In genomic region chr11:17181807-17182206, GRCm38 (mm10) we compare ENCODE assay signal across 9 mouse cellular contexts. TPM values are rescaled to one million over a fixed set of nuclear protein-coding genes. Genes with fewer than 3 reads are reported as not detected.
DNase-seq lines count a peak whose midpoint lies in the region; ATAC-seq and TF ChIP-seq lines count a peak whose summit lies in the region.
"Had no signal": no experiment of that assay in that cellular context is flagged by ENCODE, and none has a peak within 500 bp of the region (broad histone marks: within the 10 kb centered on the region; RNA-seq: fewer than 3 reads in every experiment).

TSS of gene Wdr92 (plus strand) at chr11:17182107.

- H3K4me3 ChIP-seq in lung, embryonic 16.5 days (ENCODE audit: low read length) = no peak within 1 kb of the TSS
- no peak within 1 kb of the TSS for H3K4me3 ChIP-seq in embryonic facial prominence, embryonic 14.5 days (ENCODE audit: low read depth, low read length)
- H3K4me3 ChIP-seq in intestine, embryonic 14.5 days (ENCODE audit: low read depth, low read length) = no peak within 1 kb of the TSS
- no peak within 1 kb of the TSS for H3K4me3 ChIP-seq in kidney, adult 2 months (ENCODE audit: insufficient read depth, low read depth, low read length)
- H3K4me3 ChIP-seq: megakaryocyte, embryonic 14.5 days had no signal

- no peak for ATAC-seq in lung, embryonic 16.5 days (ENCODE audit: low read depth)
- no peak for ATAC-seq in embryonic facial prominence, embryonic 14.5 days (ENCODE audit: low read depth)
- ATAC-seq in intestine, embryonic 14.5 days (replicated peaks; ENCODE audit: low FRiP score, low TSS enrichment, low read depth) = no peak
- no peak for ATAC-seq in neutrophil, adult 5-6 weeks (ENCODE audit: extremely low read depth, insufficient number of reproducible peaks, low FRiP score, poor library complexity, severe bottlenecking)

- no peak within 1 kb of the TSS for H3K27ac ChIP-seq in lung, embryonic 16.5 days (ENCODE audit: low read length)
- H3K27ac ChIP-seq in embryonic facial prominence, embryonic 14.5 days (replicated peaks; ENCODE audit: low read depth, low read length) = no peak within 1 kb of the TSS
- H3K27ac ChIP-seq in intestine, embryonic 14.5 days (ENCODE audit: low read depth) = no peak within 1 kb of the TSS
- no peak within 1 kb of the TSS for H3K27ac ChIP-seq in kidney, adult 2 months (ENCODE audit: insufficient read depth, low read depth, low read length)

- no peak for TF ChIP-seq CTCF in kidney, adult 2 months (conservative IDR thresholded peaks at IDR 0.05; ENCODE audit: insufficient read depth, insufficient read length, low read depth, low read length)

- peaks cover 3% of the 10 kb centered on the region; the same call in 1 of the 2 replicates for H3K36me3 ChIP-seq in lung, embryonic 16.5 days (ENCODE audit: control insufficient read depth, insufficient read depth, low read length)
- H3K36me3 ChIP-seq in embryonic facial prominence, embryonic 14.5 days (ENCODE audit: control insufficient read depth, insufficient read depth, low read length) = peaks cover 7% of the 10 kb centered on the region; the same call in 1 of the 2 replicates
- peaks cover 5% of the 10 kb centered on the region for H3K36me3 ChIP-seq in intestine, embryonic 14.5 days (ENCODE audit: control insufficient read depth, insufficient read depth, low read length)
- no peaks in the 10 kb centered on the region; the same call in 1 of the 2 replicates for H3K36me3 ChIP-seq in kidney, adult 2 months (ENCODE audit: control insufficient read depth, insufficient read depth, low read length)

- 61% methylated on average over 3 of the region's 3 CpGs for WGBS in lung, embryonic 16.5 days
- WGBS in embryonic facial prominence, embryonic 14.5 days = 75% methylated on average over 3 of the region's 3 CpGs
- WGBS in intestine, embryonic 14.5 days = 75% methylated on average over 3 of the region's 3 CpGs
- WGBS in kidney, adult 2 months = 77% methylated on average over 3 of the region's 3 CpGs

- no peaks in the 10 kb centered on the region for H3K9me3 ChIP-seq in lung, embryonic 16.5 days (ENCODE audit: control insufficient read depth, low read length)
- no peaks in the 10 kb centered on the region for H3K9me3 ChIP-seq in embryonic facial prominence, embryonic 14.5 days (ENCODE audit: control insufficient read depth, low read length)
- H3K9me3 ChIP-seq in intestine, embryonic 14.5 days (ENCODE audit: control insufficient read depth, low read length) = no peaks in the 10 kb centered on the region
- H3K9me3 ChIP-seq: megakaryocyte, embryonic 14.5 days had no signal

- no peak within 1 kb of the TSS for H3K9ac ChIP-seq in lung, embryonic 16.5 days (ENCODE audit: low read length)
- H3K9ac ChIP-seq in embryonic facial prominence, embryonic 14.5 days (ENCODE audit: low read depth, low read length) = no peak within 1 kb of the TSS
- H3K9ac ChIP-seq in intestine, embryonic 14.5 days (ENCODE audit: low read length) = no peak within 1 kb of the TSS

- H3K4me2 ChIP-seq in lung, embryonic 16.5 days (ENCODE audit: low read depth, low read length) = no peak within 1 kb of the TSS
- no peak within 1 kb of the TSS for H3K4me2 ChIP-seq in embryonic facial prominence, embryonic 14.5 days (ENCODE audit: low read depth, low read length)
- H3K4me2 ChIP-seq in intestine, embryonic 14.5 days (ENCODE audit: low read length) = no peak within 1 kb of the TSS

- no peaks in the 10 kb centered on the region for H3K27me3 ChIP-seq in lung, embryonic 16.5 days (ENCODE audit: control insufficient read depth, insufficient read depth, low read depth, low read length)
- H3K27me3 ChIP-seq in embryonic facial prominence, embryonic 14.5 days (replicated peaks; ENCODE audit: control insufficient read depth, insufficient read depth, low read length) = no peaks in the 10 kb centered on the region
- H3K27me3 ChIP-seq in intestine, embryonic 14.5 days (replicated peaks; ENCODE audit: control insufficient read depth, insufficient read depth, low read length) = no peaks in the 10 kb centered on the region
- H3K27me3 ChIP-seq in kidney, adult 2 months (replicated peaks; ENCODE audit: control insufficient read depth, insufficient read depth, low read length) = no peaks in the 10 kb centered on the region
- H3K27me3 ChIP-seq: megakaryocyte, embryonic 14.5 days had no signal

- no peak for TF ChIP-seq POLR2A in kidney, adult 2 months (IDR thresholded peaks at IDR 0.05; ENCODE audit: low read depth, low read length)

- H3K4me1 ChIP-seq in lung, embryonic 16.5 days (replicated peaks; ENCODE audit: control insufficient read depth, insufficient read depth, low read length) = peaks cover 2% of the 10 kb centered on the region; the same call in 1 of the 2 replicates
- no peaks in the 10 kb centered on the region for H3K4me1 ChIP-seq in embryonic facial prominence, embryonic 14.5 days (ENCODE audit: control insufficient read depth, insufficient read depth, low read length)
- H3K4me1 ChIP-seq in intestine, embryonic 14.5 days (replicated peaks; ENCODE audit: control insufficient read depth, insufficient read depth, low read length) = no peaks in the 10 kb centered on the region
- H3K4me1 ChIP-seq in kidney, adult 2 months (ENCODE audit: control insufficient read depth, insufficient read depth, low read length) = peaks cover 2% of the 10 kb centered on the region; the same call in 1 of the 2 replicates

- DNase-seq in lung, postnatal 4 days = no peak
- peak; percentile 32 for DNase-seq in embryonic facial prominence, embryonic 14.5 days (ENCODE audit: low spot score)
- DNase-seq in intestine, embryonic 14.5 days (ENCODE audit: low spot score) = no peak
- DNase-seq in yolk sac, embryonic 10.5 days (ENCODE audit: low spot score) = no peak
- DNase-seq in kidney, adult 2 months = no peak
- DNase-seq in frontal cortex, postnatal 10 days (ENCODE audit: low spot score in 2 of 2) = no peak

RNA-seq across cellular contexts. Expression of gene Wdr92, which starts in this region (rescaled TPM):
- polyA plus RNA-seq in lung, embryonic 16.5 days (2015; fragmentation: Nextera tagmentation; extraction: Ambion mirVana) = 27.0 and 28.6 TPM in 2 replicates
- 23.6 and 24.3 TPM in 2 replicates for polyA plus RNA-seq in embryonic facial prominence, embryonic 14.5 days (2014; fragmentation: Nextera tagmentation; extraction: Ambion mirVana)
- 27.0 and 27.7 TPM in 2 replicates for polyA plus RNA-seq in intestine, embryonic 14.5 days (2014; fragmentation: Nextera tagmentation; extraction: Ambion mirVana)
- total RNA-seq in neutrophil, adult 5-6 weeks (2017) = 15.8 and 16.1 TPM in 2 replicates
- 6.3 and 8.1 TPM in 2 replicates for polyA plus RNA-seq in kidney, adult 2 months (2012; rRNA removed)
